Mouse (Mus musculus) testis, adult 2 months (tissue): ENCODE data around the gene Rnd1. TPM values are rescaled to one million over a fixed set of nuclear protein-coding genes. Genes with fewer than 3 reads are reported as not detected.

Experiments
- H3K27ac ChIP-seq: fragments of 200-500 bp; 2 replicates; pipeline ENCODE4 v1.5.1; 2012; ENCODE audit warnings: low read depth, low read length; ENCODE audit not compliant: control insufficient read depth, insufficient read depth
- H3K27me3 ChIP-seq: fragments of 200-500 bp; 2 replicates; pipeline ENCODE4 v1.6.1; 2012; ENCODE audit warnings: mild to moderate bottlenecking, low read length, moderate library complexity; ENCODE audit not compliant: control insufficient read depth, insufficient read depth
- H3K36me3 ChIP-seq: fragments of 200-500 bp; 2 replicates; pipeline ENCODE4 v1.6.1; 2012; ENCODE audit warnings: mild to moderate bottlenecking, low read length; ENCODE audit not compliant: control insufficient read depth, insufficient read depth
- H3K4me1 ChIP-seq: fragments of 200-500 bp; 2 replicates; pipeline ENCODE4 v1.6.1; 2012; ENCODE audit warnings: low read length; ENCODE audit not compliant: control insufficient read depth, insufficient read depth
- H3K4me3 ChIP-seq: fragments of 200-500 bp; 2 replicates; pipeline ENCODE4 v1.5.1; 2012; ENCODE audit warnings: low read depth, mild to moderate bottlenecking, low read length, moderate library complexity, mixed read lengths; ENCODE audit not compliant: control insufficient read depth
- CTCF ChIP-seq: fragments of 200-500 bp; IDR thresholded peaks from 2 replicates; pipeline ENCODE4 v1.5.1; 2012; ENCODE audit warnings: low read depth, mild to moderate bottlenecking, inconsistent platforms, low read length, moderate library complexity; ENCODE audit not compliant: control insufficient read depth, insufficient read depth, insufficient replicate concordance
- POLR2A ChIP-seq: fragments of 200-500 bp; IDR thresholded peaks from 2 replicates; pipeline ENCODE4 v1.6.1; 2012; ENCODE audit warnings: low read depth, mild to moderate bottlenecking, inconsistent platforms, low read length, moderate library complexity; ENCODE audit not compliant: control insufficient read depth
- polyA plus RNA-seq: library from polyadenylated mRNA; depleted of rRNA; stranded (reverse); fragments of >200 nt; gene quantifications from 2 replicates; pipeline ENCODE4 v1.2.3, GENCODE M21; 2012; rRNA removed

Gene Rnd1
- polyA plus RNA-seq, 1 experiment = 0.32 TPM

GRCm38 (mm10) chr15:98617176-98617537 is 60.1 kb downstream of the Rnd1 start:
- TF ChIP-seq CTCF = peak; percentile 71
- TF ChIP-seq POLR2A = no peak
- Histone ChIP-seq H3K36me3 (no peaks in the 10 kb centered on the region), H3K27ac (no peak overlapping the region), H3K4me3 (no peak overlapping the region), H3K4me1 (peaks cover 5% of the 10 kb centered on the region), H3K27me3 (no peaks in the 10 kb centered on the region)

- Histone ChIP-seq H3K27ac (no peak overlapping the region), H3K4me1 (peaks cover 4% of the 10 kb centered on the region), H3K4me3 (no peak overlapping the region), H3K27me3 (no peaks in the 10 kb centered on the region), H3K36me3 (no peaks in the 10 kb centered on the region)
- TF ChIP-seq CTCF = no peak
- TF ChIP-seq POLR2A = no peak
Observed at GRCm38 (mm10) chr15:98616362-98617175, 60.7 kb downstream of the Rnd1 start.

GRCm38 (mm10) chr15:98615751-98616150 is 61.5 kb downstream of the Rnd1 start:
- peaks cover 4% of the 10 kb centered on the region for H3K4me1 ChIP-seq
- no peak overlapping the region for H3K4me3 ChIP-seq
- TF ChIP-seq POLR2A = no peak
- no peak for TF ChIP-seq CTCF
- H3K36me3 ChIP-seq = no peaks in the 10 kb centered on the region
- no peak overlapping the region for H3K27ac ChIP-seq
- H3K27me3 ChIP-seq = no peaks in the 10 kb centered on the region

- H3K27me3 ChIP-seq = no peaks in the 10 kb centered on the region; the same call in 1 of the 2 replicates
- peaks cover 4% of the 10 kb centered on the region for H3K4me1 ChIP-seq
- no peak overlapping the region for H3K4me3 ChIP-seq
- H3K27ac ChIP-seq = no peak overlapping the region
- H3K36me3 ChIP-seq = no peaks in the 10 kb centered on the region
- no peak for TF ChIP-seq POLR2A
- TF ChIP-seq CTCF = no peak
Observed at GRCm38 (mm10) chr15:98614971-98615370, 62.3 kb downstream of the Rnd1 start.

GRCm38 (mm10) chr15:98614551-98614950 is 62.7 kb downstream of the Rnd1 start:
- Histone ChIP-seq H3K27ac (no peak overlapping the region), H3K4me3 (no peak overlapping the region), H3K36me3 (no peaks in the 10 kb centered on the region), H3K4me1 (peaks cover 6% of the 10 kb centered on the region), H3K27me3 (no peaks in the 10 kb centered on the region; the same call in 1 of the 2 replicates)
- no peak for TF ChIP-seq CTCF
- no peak for TF ChIP-seq POLR2A

Other genes starting within 250 kb of the Rnd1 start
- gene Olfr282, start 246.2 kb downstream of the Rnd1 start, polyA plus RNA-seq = 0.11 TPM in 1 of 2 replicates, not detected in the other
- gene Olfr281, start 224.9 kb downstream of the Rnd1 start, polyA plus RNA-seq = not detected in 2 replicates
- gene OR5BS1P, start 207.6 kb downstream of the Rnd1 start, polyA plus RNA-seq = not detected in 2 replicates
- gene Lalba, start 194.7 kb downstream of the Rnd1 start, polyA plus RNA-seq = not detected in 2 replicates
- gene Olfr279, start 185.1 kb downstream of the Rnd1 start, polyA plus RNA-seq = 0.48 and 1.1 TPM in 2 replicates
- gene Kansl2, start 143.2 kb downstream of the Rnd1 start, polyA plus RNA-seq = 19.8 and 20.1 TPM in 2 replicates
- gene Ccnt1, start 106.5 kb downstream of the Rnd1 start, polyA plus RNA-seq = 11.4 and 15.1 TPM in 2 replicates
- 88.1 and 104 TPM in 2 replicates for gene 4930415O20Rik, start 106.5 kb downstream of the Rnd1 start, polyA plus RNA-seq
- gene Adcy6, start 67.4 kb downstream of the Rnd1 start, polyA plus RNA-seq = 15.0 and 18.8 TPM in 2 replicates
- 3.1 and 3.2 TPM in 2 replicates for gene Cacnb3, start 46.6 kb downstream of the Rnd1 start, polyA plus RNA-seq
- 15.1 and 16.9 TPM in 2 replicates for gene Ddx23, start 14.6 kb downstream of the Rnd1 start, polyA plus RNA-seq
- gene Ccdc65, start 30.7 kb upstream of the Rnd1 start, polyA plus RNA-seq = 158 and 181 TPM in 2 replicates
- 1.0 and 1.4 TPM in 2 replicates for gene Fkbp11, start 50.7 kb upstream of the Rnd1 start, polyA plus RNA-seq
- gene Arf3, start 85.8 kb upstream of the Rnd1 start, polyA plus RNA-seq = 60.1 and 80.4 TPM in 2 replicates
- 0.47 and 0.67 TPM in 2 replicates for gene Wnt10b, start 100.7 kb upstream of the Rnd1 start, polyA plus RNA-seq
- gene Wnt1, start 112.4 kb upstream of the Rnd1 start, polyA plus RNA-seq = 3.5 and 4.0 TPM in 2 replicates
- 0.02 TPM in 1 of 2 replicates, not detected in the other for gene Ddn, start 132.0 kb upstream of the Rnd1 start, polyA plus RNA-seq
- 18.4 and 19.5 TPM in 2 replicates for gene Prkag1, start 154.1 kb upstream of the Rnd1 start, polyA plus RNA-seq
- gene Kmt2d, start 193.7 kb upstream of the Rnd1 start, polyA plus RNA-seq = 17.0 and 17.4 TPM in 2 replicates
- 4.6 and 4.8 TPM in 2 replicates for gene Rhebl1, start 217.1 kb upstream of the Rnd1 start, polyA plus RNA-seq
- 9.4 and 10.8 TPM in 2 replicates for gene Dhh, start 221.1 kb upstream of the Rnd1 start, polyA plus RNA-seq
- 478 and 581 TPM in 2 replicates for gene Lmbr1l, start 240.8 kb upstream of the Rnd1 start, polyA plus RNA-seq